8 mouse cellular contexts compared by ENCODE assay signal in genomic region chr11:120149510-120150200, GRCm38 (mm10). TPM values are rescaled to one million over a fixed set of nuclear protein-coding genes. Genes with fewer than 3 reads are reported as not detected.
DNase-seq lines count a peak whose midpoint lies in the region; ATAC-seq and TF ChIP-seq lines count a peak whose summit lies in the region.

No protein-coding gene starts in this region.

- H3K4me3 ChIP-seq in layer of hippocampus, adult 2 months: peak overlapping the region; percentile 96
- peak overlapping the region; percentile 67 for H3K4me3 ChIP-seq in hindbrain, embryonic 15.5 days
- peak overlapping the region; percentile 65 for H3K4me3 ChIP-seq in midbrain, embryonic 15.5 days

- DNase-seq in layer of hippocampus, adult 2 months (ENCODE audit: low spot score in 2 of 2): no peak
- DNase-seq in layer of hippocampus, adult 11-12 months (ENCODE audit: low spot score): no peak
- peak; percentile 9 for DNase-seq in c-Kit-negative CD71-positive TER-119-positive erythroid progenitor cells, embryonic 14.5 days (ENCODE audit: low read depth, low spot score)
- no peak for DNase-seq in right cerebral cortex, postnatal 14 days
- no peak for DNase-seq in spleen, postnatal 10 days (ENCODE audit: low spot score in 2 of 2)
- DNase-seq in layer of hippocampus, postnatal 25 days (ENCODE audit: extremely low spot score in 1 of 2, low spot score in 1 of 2): no peak

- no peaks in the 10 kb centered on the region for H3K36me3 ChIP-seq in hindbrain, embryonic 15.5 days
- no peaks in the 10 kb centered on the region for H3K36me3 ChIP-seq in midbrain, embryonic 15.5 days (replicated peaks)

- peaks cover 24% of the 10 kb centered on the region for H3K4me1 ChIP-seq in hindbrain, embryonic 15.5 days (replicated peaks)
- H3K4me1 ChIP-seq in midbrain, embryonic 15.5 days: peaks cover 22% of the 10 kb centered on the region

- no peaks in the 10 kb centered on the region for H3K27me3 ChIP-seq in hindbrain, embryonic 15.5 days
- H3K27me3 ChIP-seq in midbrain, embryonic 15.5 days (replicated peaks): no peaks in the 10 kb centered on the region

- peak overlapping the region; percentile 74 for H3K4me2 ChIP-seq in hindbrain, embryonic 15.5 days
- peak overlapping the region; percentile 79 for H3K4me2 ChIP-seq in midbrain, embryonic 15.5 days

- ATAC-seq in hindbrain, embryonic 15.5 days (ENCODE audit: low FRiP score, low read depth): no peak
- no peak for ATAC-seq in midbrain, embryonic 15.5 days (replicated peaks)

- peak overlapping the region; percentile 25; the same call in 1 of the 2 replicates for H3K27ac ChIP-seq in layer of hippocampus, adult 2 months
- peak overlapping the region; percentile 78; the same call in 1 of the 2 replicates for H3K27ac ChIP-seq in hindbrain, embryonic 15.5 days (replicated peaks)
- H3K27ac ChIP-seq in midbrain, embryonic 15.5 days: 0 out of 2 replicates have a peak overlapping the region, but pooled peaks have one; percentile 74

- H3K9me3 ChIP-seq in hindbrain, embryonic 15.5 days: no peaks in the 10 kb centered on the region
- no peaks in the 10 kb centered on the region for H3K9me3 ChIP-seq in midbrain, embryonic 15.5 days

- H3K9ac ChIP-seq in hindbrain, embryonic 15.5 days: peak overlapping the region; percentile 84; the same call in 1 of the 2 replicates
- peak overlapping the region; percentile 70 for H3K9ac ChIP-seq in midbrain, embryonic 15.5 days

- 37% methylated on average over 6 of the region's 6 CpGs for WGBS in hindbrain, embryonic 15.5 days
- WGBS in midbrain, embryonic 15.5 days: 43% methylated on average over 6 of the region's 6 CpGs

- no peak for TF ChIP-seq CTCF in layer of hippocampus, adult 2 months (conservative IDR thresholded peaks at IDR 0.05)

RNA-seq across cellular contexts. Expression of gene Slc38a10, which starts 1.5 kb away (rescaled TPM):
- 10 to 100 TPM; 86.1 to 86.5 TPM for total RNA-seq in layer of hippocampus, adult 2 months (2021)
- 112 and 116 TPM in 2 replicates for polyA plus RNA-seq in hindbrain, embryonic 15.5 days (2015; fragmentation: Nextera tagmentation; extraction: Ambion mirVana)
- polyA plus RNA-seq in midbrain, embryonic 15.5 days (2015; fragmentation: Nextera tagmentation; extraction: Ambion mirVana): 116 and 125 TPM in 2 replicates
- 10 to 100 TPM; 85.3 to 88.5 TPM for total RNA-seq in layer of hippocampus, postnatal 25 days (2021)

RNA-seq across cellular contexts. Expression of gene Ndufaf8, which starts 50.9 kb away (rescaled TPM):
- total RNA-seq in layer of hippocampus, adult 2 months (2021): 10 to 100 TPM; 35.2 to 46.9 TPM
- polyA plus RNA-seq in hindbrain, embryonic 15.5 days (2015; fragmentation: Nextera tagmentation; extraction: Ambion mirVana): 56.4 and 57.9 TPM in 2 replicates
- polyA plus RNA-seq in midbrain, embryonic 15.5 days (2015; fragmentation: Nextera tagmentation; extraction: Ambion mirVana): 51.4 and 53.5 TPM in 2 replicates
- 10 to 100 TPM; 36.0 to 45.9 TPM for total RNA-seq in layer of hippocampus, postnatal 25 days (2021)

RNA-seq across cellular contexts. Expression of gene Tepsin, which starts 51.1 kb away (rescaled TPM):
- total RNA-seq in layer of hippocampus, adult 2 months (2021): 10 to 100 TPM; 16.3 to 17.1 TPM
- polyA plus RNA-seq in hindbrain, embryonic 15.5 days (2015; fragmentation: Nextera tagmentation; extraction: Ambion mirVana): 22.0 and 25.5 TPM in 2 replicates
- polyA plus RNA-seq in midbrain, embryonic 15.5 days (2015; fragmentation: Nextera tagmentation; extraction: Ambion mirVana): 23.6 and 24.2 TPM in 2 replicates
- 10 to 100 TPM; 15.8 to 17.6 TPM for total RNA-seq in layer of hippocampus, postnatal 25 days (2021)

Comparison
In these comparisons a context has a peak if more than half of its experiments do, and no peak if none do; other contexts are left out.
1. H3K27ac ChIP-seq: peak in every context shown above with its lines; median percentile 78 in hindbrain, embryonic 15.5 days; 74 in midbrain, embryonic 15.5 days; 25 in layer of hippocampus, adult 2 months.